Mouse (Mus musculus): ENCODE measurements around the gene Crtc3.

The Crtc3 gene

DNA sequence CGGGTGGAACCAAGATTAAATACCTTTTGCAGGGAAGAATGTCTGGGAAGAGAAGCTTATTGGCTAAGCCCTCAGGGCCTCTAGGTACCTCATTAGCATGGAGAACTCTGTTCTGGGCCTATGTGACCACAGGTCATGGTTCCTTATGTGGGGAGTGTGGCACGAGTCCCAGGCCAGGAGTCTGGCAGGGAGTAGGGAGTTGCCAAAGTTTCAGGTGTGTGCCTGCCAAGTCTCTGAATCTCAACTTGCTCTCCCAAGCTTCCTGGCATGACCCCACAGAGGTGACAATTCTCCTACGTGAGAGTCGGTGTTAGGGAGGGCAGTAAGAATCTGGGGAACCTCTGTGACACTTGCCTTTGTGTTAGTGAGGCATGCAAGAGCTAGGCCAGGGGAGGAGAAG is 131.5 kb downstream of the Crtc3 start:
- no peak for DNase-seq (ENCODE audit: extremely low spot score, low spot score)

DNA sequence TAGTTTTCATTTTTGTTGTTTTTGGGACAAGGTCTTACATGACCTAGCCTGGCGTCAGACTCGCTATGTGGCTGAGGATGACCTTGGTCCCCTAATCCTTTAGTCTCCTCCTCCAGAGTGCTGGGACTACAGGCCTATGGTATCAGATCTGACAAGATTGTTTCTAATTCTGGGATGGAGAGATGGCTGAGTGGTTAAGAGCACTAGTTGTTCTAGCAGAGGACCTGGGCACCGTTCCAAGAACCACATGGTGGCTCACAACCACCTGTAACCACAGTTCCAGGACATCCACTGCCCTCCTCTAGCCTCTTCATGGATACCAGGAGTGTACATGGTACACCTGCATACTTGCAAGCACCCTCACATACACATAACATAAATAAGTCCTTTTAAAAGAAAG is 132.5 kb downstream of the Crtc3 start:
- no peak for DNase-seq (ENCODE audit: extremely low spot score, low spot score)

DNA sequence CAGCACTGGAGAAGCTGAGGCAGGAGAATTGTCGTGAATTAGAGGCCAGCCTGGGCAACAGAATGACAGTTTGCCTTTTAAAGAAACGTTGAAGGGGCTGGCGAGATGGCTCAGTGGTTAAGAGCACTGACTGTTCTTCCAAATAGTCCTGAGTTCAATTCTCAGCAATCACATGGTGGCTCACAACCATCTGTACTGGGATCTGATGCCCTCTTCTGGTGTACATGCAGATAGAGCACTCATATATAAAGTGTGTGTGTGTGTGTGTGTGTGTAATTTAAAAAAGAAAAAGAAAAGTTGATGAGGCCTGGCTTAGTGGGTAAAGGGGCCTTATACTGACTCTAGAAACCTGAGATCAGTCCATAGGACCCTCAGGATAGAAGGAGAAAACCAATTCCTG is 133.5 kb downstream of the Crtc3 start:
- DNase-seq (ENCODE audit: extremely low spot score, low spot score) = no peak

DNA sequence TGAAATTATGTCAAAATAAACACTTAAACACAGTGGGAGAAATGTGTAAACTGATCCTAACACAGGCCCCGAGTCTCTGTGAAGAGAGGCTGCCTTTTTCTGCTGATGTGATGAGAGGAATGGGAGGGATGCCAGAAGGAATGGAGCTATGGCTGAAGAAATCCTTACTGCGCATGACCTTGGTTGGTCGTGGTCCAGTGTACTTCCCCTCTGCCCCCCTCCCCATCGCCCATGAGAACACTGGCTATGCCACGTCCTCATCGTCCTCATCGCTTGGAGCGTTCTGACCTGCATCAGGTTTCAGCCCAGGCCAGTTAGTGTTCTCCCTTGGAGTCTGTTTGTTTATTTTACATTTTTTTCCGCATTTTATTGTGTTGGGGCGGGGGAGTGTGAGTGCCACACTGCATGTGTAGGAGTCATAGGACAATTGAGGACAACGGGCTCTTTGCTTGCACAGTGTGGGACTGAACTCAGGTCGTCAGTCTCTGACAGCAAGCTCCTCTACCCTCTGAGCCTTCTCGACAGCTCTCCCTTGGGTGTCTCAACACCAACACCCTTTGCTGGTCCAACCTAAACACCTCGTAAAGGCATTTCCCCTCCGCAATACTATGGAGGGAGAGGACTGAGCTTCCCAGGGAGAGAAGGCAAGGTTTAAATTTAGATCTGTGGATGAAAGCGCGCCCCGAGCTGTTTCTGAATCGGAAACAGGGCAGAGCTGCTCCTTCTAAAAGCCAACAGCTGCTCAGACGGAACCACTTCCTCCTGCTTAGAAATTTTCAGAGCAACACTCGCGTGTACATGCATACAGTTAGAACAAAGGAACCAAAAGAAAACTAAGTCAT is 134.3 kb downstream of the Crtc3 start:
- no peak for DNase-seq (ENCODE audit: extremely low spot score, low spot score)

DNA sequence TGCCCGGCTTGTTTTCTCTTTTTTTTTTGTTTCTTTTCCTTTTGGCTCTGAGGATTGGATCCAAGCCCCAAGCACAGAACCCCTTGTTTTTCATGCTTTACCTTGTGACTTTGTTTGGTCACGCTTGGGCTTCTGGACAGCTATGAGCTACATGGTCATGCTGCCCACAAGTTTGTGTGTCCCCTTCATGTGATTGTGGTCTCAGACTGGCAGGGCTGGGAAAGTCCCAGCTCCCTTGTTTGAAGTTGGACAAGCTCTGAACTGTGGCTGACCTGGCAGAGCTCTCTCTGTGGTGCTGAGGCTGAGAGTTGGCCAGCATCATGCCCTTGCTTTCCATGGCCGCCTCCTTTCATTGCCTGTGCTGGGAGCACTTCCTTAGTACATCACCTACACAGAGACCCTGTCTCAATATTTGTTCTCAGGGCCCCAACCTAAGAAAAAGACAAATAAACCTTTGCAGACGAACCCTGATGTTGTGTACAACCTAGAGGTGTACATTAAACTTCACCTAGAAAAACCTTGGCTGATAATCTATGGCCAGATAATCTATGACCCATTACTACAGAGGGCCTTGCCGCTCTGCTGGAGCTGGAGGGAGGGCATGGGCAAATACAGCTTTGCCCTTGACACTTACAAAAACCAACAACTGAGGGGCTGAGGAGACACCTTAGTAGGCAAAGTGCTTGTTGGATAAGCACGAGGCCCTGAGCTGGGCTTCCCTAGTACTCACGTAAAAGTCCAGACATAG is 140.0 kb downstream of the Crtc3 start:
- DNase-seq (ENCODE audit: extremely low spot score, low spot score) = no peak

DNA sequence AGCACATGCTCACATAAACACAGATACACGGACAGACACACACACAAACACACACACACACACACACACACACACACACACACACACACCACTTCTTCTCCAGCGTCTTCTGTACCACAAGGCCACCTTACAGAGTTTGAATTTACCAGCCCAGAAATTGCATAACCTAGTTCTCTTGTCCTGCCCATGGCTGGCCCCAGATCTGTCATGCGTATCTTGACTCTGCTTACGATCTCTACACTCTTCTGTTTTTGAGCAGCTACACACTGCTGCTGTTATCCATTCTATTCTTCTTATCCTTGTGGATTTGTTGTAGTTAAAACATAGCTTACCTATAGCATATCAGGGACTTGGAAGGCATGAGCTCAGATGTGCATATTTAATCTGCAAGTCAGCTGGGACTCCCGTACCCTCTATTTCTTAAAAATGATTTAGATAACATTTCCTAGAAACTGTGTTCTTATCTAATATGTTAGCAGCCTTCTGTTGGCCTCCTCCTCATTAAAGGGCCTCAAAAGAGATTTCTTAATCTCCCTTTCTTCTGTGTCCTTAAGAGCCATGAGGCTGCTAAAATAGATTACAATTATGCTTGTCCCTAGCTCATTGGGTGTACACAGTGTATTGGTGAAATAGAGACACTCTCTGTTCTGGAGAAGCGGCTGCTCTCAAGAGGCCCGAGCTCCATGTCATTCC is 146.4 kb downstream of the Crtc3 start:
- no peak for DNase-seq (ENCODE audit: extremely low spot score, low spot score)

DNA sequence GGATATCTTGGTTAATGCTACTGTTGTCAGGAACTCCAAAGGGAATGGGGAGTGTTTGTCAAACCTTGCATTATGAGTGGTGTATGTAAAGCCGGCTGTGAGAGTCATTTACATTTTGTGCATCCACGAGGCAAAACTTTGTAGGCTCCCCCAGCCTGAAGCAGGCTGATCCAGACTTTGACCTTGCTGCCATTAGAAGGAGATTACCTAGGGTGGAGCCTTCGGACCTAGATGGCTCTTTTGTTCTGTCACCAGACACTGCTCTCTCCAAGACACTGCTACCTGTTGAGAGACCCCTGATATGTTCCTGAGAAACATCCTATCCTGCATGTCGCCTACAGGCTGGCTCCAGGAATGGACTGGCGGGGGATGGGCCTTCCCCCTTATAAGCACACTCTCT is 149.1 kb downstream of the Crtc3 start:
- DNase-seq (ENCODE audit: extremely low spot score, low spot score) = no peak

Data from neural tube, embryonic 10.5 days (tissue).